Mouse (Mus musculus) liver, postnatal 0 days (tissue): ENCODE results near the gene Gnat2. TPM values are rescaled to one million over a fixed set of nuclear protein-coding genes. Genes with fewer than 3 reads are reported as not detected.
A peak's percentile ranks its signal among the peaks of the same experiment; 100 is the strongest.

Source experiments
- ATAC-seq: fragments of 200-750 bp; cut with Nextera tagmentation; 2 replicates; pipeline ENCODE4 v1.8.0; 2017; ENCODE audit warnings: mild to moderate bottlenecking, moderate library complexity
- DNase-seq: peaks from one replicate; pipeline ENCODE4 v3.0.0-alpha.2; 2016
- H3K27ac ChIP-seq: fragments of 300-500 bp; sonication (generic); 2 replicates; pipeline ENCODE4 v1.5.1; 2014; ENCODE audit warnings: antibody characterized with exemption, moderate library complexity, mild to moderate bottlenecking, low read depth
- H3K27me3 ChIP-seq: fragments of 300-500 bp; sonication (generic); 2 replicates; pipeline ENCODE4 v1.6.1; 2014; ENCODE audit warnings: low read length, control low read depth, mixed read lengths; ENCODE audit not compliant: insufficient read depth
- H3K36me3 ChIP-seq: fragments of 300-500 bp; sonication (generic); replicated peaks from 2 replicates; pipeline ENCODE4 v1.6.1; 2014; ENCODE audit warnings: mild to moderate bottlenecking, control low read depth, low read length, moderate library complexity, mixed read lengths; ENCODE audit not compliant: insufficient read depth
- H3K4me1 ChIP-seq: fragments of 300-500 bp; sonication (generic); 2 replicates; pipeline ENCODE4 v1.6.1; 2014; ENCODE audit warnings: antibody characterized with exemption, mild to moderate bottlenecking, control low read depth; ENCODE audit not compliant: insufficient read depth
- H3K4me2 ChIP-seq: fragments of 300-500 bp; sonication (generic); 2 replicates; pipeline ENCODE4 v1.6.1; 2014; ENCODE audit warnings: low read depth, mild to moderate bottlenecking, low read length, moderate library complexity, mixed read lengths
- H3K4me3 ChIP-seq: fragments of 300-500 bp; sonication (generic); 2 replicates; pipeline ENCODE4 v1.5.1; 2014; ENCODE audit warnings: low read depth, low read length
- H3K9ac ChIP-seq: fragments of 300-500 bp; sonication (generic); replicated peaks from 2 replicates; pipeline ENCODE4 v1.6.1; 2014; ENCODE audit warnings: mild to moderate bottlenecking, moderate library complexity
- H3K9me3 ChIP-seq: fragments of 300-500 bp; sonication (generic); 2 replicates; pipeline ENCODE4 v1.6.1; 2016; ENCODE audit warnings: mild to moderate bottlenecking, control low read depth, low read length, mixed read lengths
- CTCF ChIP-seq: sonication (generic); IDR thresholded peaks from 2 replicates; pipeline ENCODE4 v1.5.1; 2016; ENCODE audit warnings: antibody characterized with exemption, low read depth
- EP300 ChIP-seq: IDR thresholded peaks from 2 replicates; pipeline ENCODE4 v1.6.1; 2016; ENCODE audit warnings: antibody characterized with exemption, low read depth, mild to moderate bottlenecking
- WGBS: fragments of 180-500 bp; shearing (Covaris S2); extraction: QIAGEN DNeasy Blood & Tissue Kit; methylation state at CpG from one replicate; pipeline ENCODE4 v1.1.7; 2014; ENCODE audit not compliant: insufficient replicate concordance; 5-methylcytosine and 5-hydroxymethylcytosine counted together
- polyA plus RNA-seq: library from polyadenylated mRNA; unstranded; fragments of >200 nt; fragmentation: Nextera tagmentation; extraction: Ambion mirVana; gene quantifications from 2 replicates; pipeline ENCODE4 v1.2.1, GENCODE M21; 2015

Gnat2 gene
- polyA plus RNA-seq, 1 experiment from 2014 or later = 1.7 TPM

DNA sequence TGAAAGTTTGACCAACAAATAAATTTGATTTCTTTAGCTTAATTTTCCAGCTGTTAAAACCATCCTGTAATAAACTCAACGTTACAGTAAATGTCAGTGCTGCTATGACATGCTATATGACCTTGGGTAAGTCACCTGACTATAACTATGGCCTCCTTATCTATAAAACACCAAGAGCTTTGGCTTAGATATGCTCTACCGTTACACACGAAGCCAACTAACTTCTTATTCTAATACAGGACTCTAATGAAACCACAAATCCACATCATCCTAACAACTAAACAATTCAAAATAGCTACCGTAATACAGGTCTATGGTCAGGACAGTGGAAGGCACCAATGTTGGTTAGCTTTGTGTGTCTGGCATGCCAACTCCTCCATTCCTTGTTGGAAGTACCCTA lies 37.2 kb downstream of the Gnat2 start:
- peak overlapping the region; percentile 31; the same call in 1 of the 2 replicates for H3K27ac ChIP-seq
- H3K4me2 ChIP-seq = peak overlapping the region; percentile 33
- peaks cover 58% of the 10 kb centered on the region for H3K4me1 ChIP-seq
- WGBS = 48% methylated on average over 4 of the region's 4 CpGs
- 0 out of 2 replicates have a peak overlapping the region, but pooled peaks have one; percentile 18 for H3K9ac ChIP-seq
- no peaks in the 10 kb centered on the region for H3K27me3 ChIP-seq
- 0 out of 2 replicates have a peak, but pooled peaks cover 2% of the 10 kb centered on the region for H3K36me3 ChIP-seq
- H3K9me3 ChIP-seq = no peaks in the 10 kb centered on the region
- TF ChIP-seq EP300 (peak; percentile 68; the same call in 1 of the 2 replicates), CTCF (no peak)
- no peak overlapping the region for H3K4me3 ChIP-seq
- DNase-seq (no peak), ATAC-seq (peak; percentile 46; the same call in 1 of the 2 replicates)

- no peaks in the 10 kb centered on the region for H3K27me3 ChIP-seq
- DNase-seq = no peak
- no peak overlapping the region for H3K4me3 ChIP-seq
- H3K4me1 ChIP-seq = peaks cover 51% of the 10 kb centered on the region
- ATAC-seq = peak; percentile 83
- peak overlapping the region; percentile 33; the same call in 1 of the 2 replicates for H3K4me2 ChIP-seq
- peak overlapping the region; percentile 19; the same call in 1 of the 2 replicates for H3K27ac ChIP-seq
- H3K9me3 ChIP-seq = no peaks in the 10 kb centered on the region
- no peak overlapping the region for H3K9ac ChIP-seq
- no peak for TF ChIP-seq CTCF
- no peak for TF ChIP-seq EP300
- no peaks in the 10 kb centered on the region for H3K36me3 ChIP-seq
- WGBS = 62% methylated on average over 5 of the region's 5 CpGs
Measured at GRCm38 (mm10) chr3:108131216-108131615, 38.6 kb downstream of the Gnat2 start.

DNA sequence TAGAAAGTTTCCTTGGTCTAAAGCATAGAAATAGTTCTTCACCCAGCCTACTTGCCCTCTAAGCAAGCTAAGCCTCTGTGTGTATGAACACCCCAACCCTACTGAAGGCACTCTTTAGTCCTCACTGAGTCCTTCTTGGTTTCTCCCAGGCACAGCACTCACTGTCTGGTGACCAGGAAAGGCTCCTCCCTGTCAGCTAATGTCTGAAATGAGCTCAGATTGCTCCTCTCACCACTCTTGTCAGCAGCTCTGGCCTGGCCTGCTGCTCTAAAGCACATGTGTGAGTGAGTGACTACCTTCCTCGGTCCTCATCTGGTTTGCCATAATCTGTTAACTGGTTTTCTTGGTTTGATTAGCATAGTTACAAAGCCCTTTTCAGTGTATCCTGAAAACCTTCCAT lies 39.2 kb downstream of the Gnat2 start:
- Histone ChIP-seq H3K27ac (peak overlapping the region; percentile 19), H3K36me3 (0 out of 2 replicates have a peak, but pooled peaks cover 1% of the 10 kb centered on the region), H3K4me3 (no peak overlapping the region), H3K27me3 (no peaks in the 10 kb centered on the region), H3K9ac (no peak overlapping the region), H3K4me2 (no peak overlapping the region), H3K9me3 (no peaks in the 10 kb centered on the region), H3K4me1 (peaks cover 47% of the 10 kb centered on the region)
- TF ChIP-seq EP300 (no peak), CTCF (no peak)
- whole genome bisulfite sequencing = 66% methylated on average over 1 of the region's 1 CpGs
- DNase-seq (no peak), ATAC-seq (0 out of 2 replicates have a peak, but pooled peaks have one; percentile 6)

- Histone ChIP-seq H3K9me3 (no peaks in the 10 kb centered on the region), H3K27ac (peak overlapping the region; percentile 19), H3K36me3 (0 out of 2 replicates have a peak, but pooled peaks cover 3% of the 10 kb centered on the region), H3K4me3 (no peak overlapping the region), H3K4me1 (peaks cover 47% of the 10 kb centered on the region), H3K27me3 (no peaks in the 10 kb centered on the region), H3K4me2 (no peak overlapping the region), H3K9ac (no peak overlapping the region)
- DNase-seq (no peak), ATAC-seq (0 out of 2 replicates have a peak, but pooled peaks have one; percentile 21)
- no peak for TF ChIP-seq CTCF
- no peak for TF ChIP-seq EP300
- WGBS = 79% methylated on average over 1 of the region's 1 CpGs
Measured at GRCm38 (mm10) chr3:108132484-108132883, 39.9 kb downstream of the Gnat2 start.

DNA sequence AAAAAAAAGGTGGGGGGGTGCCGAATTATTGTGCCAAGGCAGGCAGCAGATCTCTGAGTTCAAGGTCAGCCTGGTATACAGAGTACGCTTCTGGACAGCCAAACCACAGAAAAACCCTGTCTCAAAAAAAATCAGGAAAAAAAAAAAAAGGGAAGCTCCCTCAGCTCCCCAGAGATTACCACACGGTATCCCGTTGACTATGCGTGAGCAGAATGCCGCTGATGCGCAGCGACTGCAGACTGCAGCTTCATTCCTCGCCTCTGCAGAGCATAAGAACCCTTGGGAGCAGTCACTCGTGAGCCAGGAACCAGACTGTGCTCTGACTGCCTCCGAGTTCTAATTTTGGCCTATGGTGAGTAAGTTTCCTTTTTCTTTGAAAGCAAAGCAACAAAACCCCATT lies 42.1 kb downstream of the Gnat2 start:
- no peak overlapping the region for H3K4me3 ChIP-seq
- no peak for TF ChIP-seq EP300
- TF ChIP-seq CTCF = no peak
- no peak overlapping the region for H3K4me2 ChIP-seq
- H3K27me3 ChIP-seq = no peaks in the 10 kb centered on the region
- no peaks in the 10 kb centered on the region for H3K9me3 ChIP-seq
- H3K27ac ChIP-seq = no peak overlapping the region
- ATAC-seq = no peak
- peaks cover 32% of the 10 kb centered on the region for H3K4me1 ChIP-seq
- no peak overlapping the region for H3K9ac ChIP-seq
- DNase-seq = no peak
- H3K36me3 ChIP-seq = peaks cover 8% of the 10 kb centered on the region; the same call in 1 of the 2 replicates
- 46% methylated on average over 11 of the region's 11 CpGs for WGBS

DNA sequence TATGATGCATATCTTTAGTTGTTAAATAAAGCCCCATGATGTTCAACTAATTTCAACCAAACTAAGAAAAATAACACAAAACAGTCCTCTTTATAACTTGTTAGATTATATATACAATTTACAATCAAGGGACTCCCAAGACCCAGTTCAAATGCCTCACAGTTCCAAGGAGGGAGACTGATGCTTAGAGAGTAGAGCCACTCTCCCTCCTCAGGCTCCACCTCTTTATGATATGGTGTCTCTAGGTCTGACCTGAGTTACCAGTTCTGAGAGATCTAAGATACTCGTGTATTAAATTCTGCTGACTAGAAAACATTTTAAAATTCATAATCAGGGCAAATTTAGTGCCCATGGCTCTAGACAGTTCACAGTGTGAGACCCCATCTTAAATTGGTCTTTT lies 46.5 kb downstream of the Gnat2 start:
- Histone ChIP-seq H3K4me2 (no peak overlapping the region), H3K27me3 (no peaks in the 10 kb centered on the region), H3K9me3 (no peaks in the 10 kb centered on the region), H3K27ac (no peak overlapping the region), H3K4me3 (no peak overlapping the region), H3K36me3 (peaks cover 22% of the 10 kb centered on the region), H3K4me1 (peaks cover 13% of the 10 kb centered on the region; the same call in 1 of the 2 replicates), H3K9ac (no peak overlapping the region)
- no peak for TF ChIP-seq EP300
- no peak for TF ChIP-seq CTCF
- ATAC-seq (no peak), DNase-seq (no peak)
- WGBS = 66% methylated on average over 1 of the region's 1 CpGs
